Mouse (Mus musculus): ENCODE measurements around the gene Cep135. TPM values are rescaled to one million over a fixed set of nuclear protein-coding genes. Genes with fewer than 3 reads are reported as not detected.

Gene Cep135
- total RNA-seq, 2 experiments from 2014 or later, result 2.6 to 3.3 TPM

DNA sequence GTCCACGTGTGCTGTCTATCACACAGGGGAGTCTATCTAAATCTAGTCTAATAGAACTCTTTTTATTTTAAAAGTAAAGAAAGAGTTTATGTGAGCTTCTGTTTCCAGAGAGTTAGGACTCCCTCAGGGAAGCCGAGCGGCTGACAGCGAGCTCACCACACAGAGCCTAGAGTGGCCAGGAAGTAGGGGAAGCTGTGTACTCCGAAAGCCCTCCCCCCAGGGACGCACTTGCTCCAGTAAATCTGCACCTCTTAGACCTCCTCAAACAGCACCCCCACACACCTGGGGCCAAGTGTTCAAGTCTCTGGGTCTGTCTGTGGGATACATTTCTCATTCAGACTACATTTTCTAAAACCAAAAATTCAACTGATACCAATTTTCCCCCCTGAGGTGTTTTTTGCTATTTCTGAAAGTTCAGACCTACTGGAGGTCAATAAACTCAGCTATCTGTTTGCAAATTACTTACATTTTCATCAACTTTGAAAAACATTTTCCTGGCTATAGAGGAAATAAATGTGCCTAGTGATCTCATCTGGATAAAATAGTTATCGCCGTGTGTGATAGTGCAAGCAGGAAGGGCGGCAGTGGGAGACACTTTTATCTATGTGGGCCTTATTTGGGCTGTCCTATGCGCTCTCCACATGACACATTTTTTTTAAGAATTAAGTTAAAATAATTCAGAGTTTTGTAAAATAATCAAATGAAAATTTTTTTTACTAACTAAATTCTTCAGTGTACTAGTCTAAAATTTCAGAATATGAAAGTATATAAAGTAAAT is 56.8 kb downstream of the Cep135 start:
- DNase-seq, result no peak

DNA sequence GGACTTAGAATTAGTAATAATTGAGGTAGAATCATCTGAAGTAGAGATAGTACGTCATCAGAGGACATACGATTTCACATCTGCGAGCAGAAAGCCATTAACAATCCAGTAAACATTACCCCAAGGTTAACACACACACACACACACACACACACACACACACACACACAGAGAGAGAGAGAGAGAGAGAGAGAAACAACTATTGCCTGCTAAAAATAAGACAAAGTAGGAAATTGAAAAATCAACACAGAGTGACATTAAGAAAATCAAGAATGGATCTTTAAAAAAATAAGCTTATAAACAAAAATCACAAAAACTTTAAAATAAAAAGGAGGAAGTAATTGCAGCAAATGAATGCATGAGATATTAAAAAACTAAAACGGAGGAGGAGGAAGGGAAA is 61.4 kb downstream of the Cep135 start:
- no peak for DNase-seq

DNA sequence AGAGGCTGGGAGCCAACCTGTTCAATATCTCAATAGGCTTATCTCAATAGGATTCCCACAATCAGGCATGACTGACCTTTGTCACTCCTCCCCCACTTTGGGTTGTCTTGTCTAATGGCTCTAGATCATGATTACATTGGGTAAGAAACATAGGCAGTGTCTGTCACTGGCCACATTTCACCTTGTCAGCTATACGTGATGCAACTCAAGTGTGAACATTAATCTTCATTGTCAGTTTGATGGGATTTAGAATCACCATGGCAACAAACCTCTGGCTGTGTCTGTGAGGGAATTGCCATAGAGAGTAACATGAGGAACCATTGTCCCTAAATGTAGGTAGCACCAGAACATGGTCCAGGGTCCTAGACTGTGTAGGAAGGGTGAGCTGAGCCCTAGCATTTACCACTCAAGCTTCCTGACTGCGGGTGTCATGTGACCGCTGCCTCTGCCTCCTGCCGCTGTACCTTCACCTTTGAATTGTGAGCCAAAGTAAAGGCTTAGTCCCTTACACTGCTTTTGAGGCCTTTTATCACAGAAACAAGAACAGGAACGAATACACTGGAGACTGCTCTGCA is 62.7 kb downstream of the Cep135 start:
- no peak for DNase-seq

DNA sequence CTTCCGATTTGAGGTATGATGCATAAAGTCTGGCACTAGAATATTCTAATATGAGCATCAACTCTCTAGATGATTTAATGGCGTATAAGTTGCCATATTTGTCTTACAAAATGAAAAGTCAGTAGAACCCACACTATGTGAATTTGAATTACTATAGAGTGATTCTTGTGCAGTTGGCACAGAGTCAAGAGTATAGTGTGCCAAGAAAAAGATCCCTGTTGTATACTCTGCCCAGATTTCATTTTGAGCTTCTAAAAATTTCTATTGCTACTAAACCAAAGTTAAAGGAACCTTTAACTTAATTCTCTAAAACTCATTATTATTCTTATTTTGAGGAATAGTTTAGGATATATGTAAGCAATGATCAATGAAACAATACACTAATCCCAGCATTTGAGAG is 67.7 kb downstream of the Cep135 start, which contains the start of gene C530008M17Rik:
Gene C530008M17Rik, plus strand, starts transcription at position 301 of the 400 bp plus-strand sequence.
- no peak for DNase-seq

DNA sequence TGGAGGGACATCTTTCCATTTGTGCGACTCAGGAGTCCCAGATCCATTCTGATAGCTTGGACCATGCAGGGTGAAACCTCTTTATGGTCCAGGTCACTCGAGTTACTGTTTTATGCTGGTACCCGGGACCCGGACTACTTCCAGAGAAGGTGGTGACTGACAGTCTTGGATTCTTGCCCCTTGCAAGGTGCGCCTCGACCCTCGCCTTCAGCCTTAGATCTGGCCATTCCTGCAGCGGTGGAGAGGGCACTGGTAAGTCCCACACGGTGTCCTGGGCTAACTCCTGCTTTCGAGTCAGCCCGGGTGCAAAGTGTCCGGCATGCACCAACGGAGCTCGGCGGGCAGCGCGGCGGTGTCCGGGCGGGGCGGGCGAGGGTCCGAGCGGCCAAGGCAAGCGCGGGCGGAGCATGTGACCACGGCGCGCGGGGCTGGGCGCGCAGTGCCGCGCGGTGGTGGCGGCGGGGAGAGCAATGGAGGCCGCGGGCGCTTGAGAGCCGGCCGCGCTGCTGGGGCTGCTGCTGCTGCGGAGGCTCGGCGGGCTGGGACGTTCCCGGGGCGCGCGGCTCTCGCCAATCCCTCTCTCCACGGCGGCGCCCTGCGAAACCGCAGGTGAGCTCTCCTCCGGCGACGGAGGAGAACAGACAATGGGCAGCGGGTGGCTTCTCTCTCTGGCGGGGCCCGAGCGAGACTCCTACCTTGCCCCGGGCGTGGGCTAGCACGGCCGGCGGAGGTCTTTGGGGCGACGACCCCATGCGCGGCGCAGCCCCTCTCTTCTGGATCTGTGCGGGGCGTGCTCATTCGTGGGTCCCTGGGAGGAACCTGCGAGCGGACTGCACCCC is 69.0 kb downstream of the Cep135 start:
- DNase-seq, result peak; percentile 67

DNA sequence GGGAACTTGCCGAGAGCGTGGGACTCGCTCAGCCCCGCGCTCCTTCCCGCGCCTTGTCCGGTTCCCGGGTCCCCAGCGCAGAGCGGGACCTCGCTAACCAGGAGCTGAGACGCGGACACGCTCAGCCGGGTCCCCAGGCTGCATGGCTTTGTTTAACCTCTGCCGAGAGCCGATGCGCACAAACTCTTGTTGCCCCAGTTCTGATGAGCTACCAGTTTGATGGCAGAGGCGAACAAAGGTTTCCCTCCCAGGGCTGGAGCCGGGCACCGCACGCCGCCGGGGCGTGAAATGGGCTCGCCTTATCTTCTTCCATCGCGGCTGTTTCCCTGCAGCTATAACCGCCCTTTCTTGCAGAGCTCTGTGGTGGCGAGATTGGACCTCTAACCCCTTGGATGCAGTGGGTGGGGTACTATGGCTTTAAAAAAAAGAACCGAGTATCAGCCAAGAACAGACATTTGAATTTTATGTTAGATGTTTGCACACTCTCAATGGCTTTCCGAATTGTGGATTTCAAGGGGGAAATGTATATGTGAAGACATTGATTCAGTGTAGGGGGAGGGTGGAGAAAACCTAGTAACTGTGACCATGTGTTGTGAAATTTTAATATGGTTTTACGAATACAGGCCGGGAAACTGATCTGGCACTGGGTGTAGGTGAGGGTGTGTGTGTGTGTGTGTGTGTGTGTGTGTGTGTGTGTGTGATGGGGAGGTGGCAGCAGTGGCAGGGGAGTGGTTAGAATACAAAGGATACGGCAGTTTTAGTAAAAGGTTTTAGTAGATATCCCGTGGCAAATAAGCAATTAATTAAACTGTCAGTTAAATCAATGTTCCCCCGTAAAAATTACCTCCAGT is 69.8 kb downstream of the Cep135 start:
- DNase-seq, result peak; percentile 43

DNA sequence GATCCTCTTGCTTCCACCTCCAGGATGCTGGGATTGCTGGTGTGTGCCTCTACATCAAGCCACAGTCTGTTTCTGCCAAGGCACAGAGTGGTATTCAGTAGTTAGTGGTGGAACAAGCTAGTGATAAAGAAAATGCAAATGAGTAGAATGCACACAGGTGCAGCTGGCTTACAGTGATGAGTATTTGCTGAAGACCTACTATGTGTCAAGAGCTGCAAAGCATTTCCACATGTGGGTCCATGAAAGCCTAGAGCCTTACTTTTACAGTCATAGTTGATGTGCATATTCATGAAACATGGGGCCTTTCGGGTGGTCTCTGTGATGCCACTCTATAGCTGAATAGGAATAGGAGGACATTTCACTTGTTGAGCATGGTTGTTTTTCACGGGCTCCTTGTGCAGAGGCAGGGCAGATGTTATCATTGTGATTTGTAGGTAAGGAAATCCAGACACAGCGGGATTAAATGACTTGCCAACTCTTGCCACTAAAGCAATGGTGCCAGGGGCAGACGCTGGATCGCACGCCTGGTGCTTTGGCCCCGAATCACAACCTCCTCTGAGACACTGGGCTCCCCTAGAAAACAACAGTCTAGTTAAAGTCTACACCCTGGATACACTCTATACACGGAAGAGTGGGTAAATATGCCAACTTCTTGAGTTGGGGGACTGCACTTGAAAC is 71.6 kb downstream of the Cep135 start:
- DNase-seq, result no peak

DNA sequence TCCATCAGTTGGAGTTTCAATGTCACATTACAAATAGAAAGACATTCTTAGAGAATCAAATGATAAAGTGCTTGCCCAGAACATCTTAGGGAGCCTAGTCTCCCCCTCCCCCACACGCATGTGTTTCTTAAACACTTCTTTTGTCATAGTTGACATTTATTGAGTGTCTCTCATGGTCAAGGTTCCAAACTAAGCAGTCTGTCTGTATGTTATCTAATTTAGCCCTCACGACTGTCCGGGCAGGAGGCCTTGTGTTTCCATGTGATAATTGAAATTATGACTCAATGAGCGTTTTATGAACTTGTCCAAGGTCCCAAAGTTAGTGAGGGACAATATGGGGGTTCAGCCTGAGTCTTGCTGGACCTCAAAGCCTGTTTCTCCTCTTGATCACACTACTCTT is 72.8 kb downstream of the Cep135 start:
- DNase-seq, result no peak

DNA sequence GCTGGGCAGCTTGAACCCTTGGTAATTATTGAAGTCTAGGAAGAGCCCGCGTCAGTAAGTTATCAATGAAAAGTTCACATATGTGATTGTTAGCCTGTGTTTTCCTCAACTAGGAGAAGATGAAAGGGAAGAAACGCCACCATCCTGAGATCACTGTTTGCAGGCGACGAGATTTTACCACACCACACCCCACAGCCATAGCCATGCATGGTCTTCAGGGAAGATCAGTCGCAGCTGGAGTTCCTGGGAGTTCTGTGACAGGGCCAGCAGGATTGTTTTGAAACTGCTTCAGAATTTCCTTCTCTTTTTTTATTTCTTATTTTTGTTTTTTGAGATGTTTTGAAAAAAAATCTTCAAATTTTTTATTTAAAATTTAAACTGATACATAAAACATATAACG is 76.4 kb downstream of the Cep135 start:
- no peak for DNase-seq

DNA sequence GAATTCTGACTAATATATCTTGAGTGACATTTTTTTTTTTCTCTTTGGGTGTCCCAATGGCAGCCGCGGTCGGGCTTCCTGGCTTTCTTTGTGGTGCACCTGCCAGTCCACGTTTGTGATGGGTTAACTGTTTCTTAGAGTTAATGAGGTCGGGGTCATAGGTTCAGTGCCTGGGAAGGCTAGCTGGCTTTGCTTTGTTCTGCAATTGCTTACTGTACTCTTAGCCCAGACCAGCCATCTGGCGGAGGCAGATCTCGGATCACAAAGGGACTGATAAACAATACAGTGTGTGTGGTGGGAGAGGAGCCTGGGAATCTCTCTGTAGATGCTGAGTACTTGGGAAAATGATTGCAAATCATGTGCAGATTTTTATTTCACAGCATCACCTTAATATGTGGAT is 76.9 kb downstream of the Cep135 start:
- DNase-seq, result no peak

DNA sequence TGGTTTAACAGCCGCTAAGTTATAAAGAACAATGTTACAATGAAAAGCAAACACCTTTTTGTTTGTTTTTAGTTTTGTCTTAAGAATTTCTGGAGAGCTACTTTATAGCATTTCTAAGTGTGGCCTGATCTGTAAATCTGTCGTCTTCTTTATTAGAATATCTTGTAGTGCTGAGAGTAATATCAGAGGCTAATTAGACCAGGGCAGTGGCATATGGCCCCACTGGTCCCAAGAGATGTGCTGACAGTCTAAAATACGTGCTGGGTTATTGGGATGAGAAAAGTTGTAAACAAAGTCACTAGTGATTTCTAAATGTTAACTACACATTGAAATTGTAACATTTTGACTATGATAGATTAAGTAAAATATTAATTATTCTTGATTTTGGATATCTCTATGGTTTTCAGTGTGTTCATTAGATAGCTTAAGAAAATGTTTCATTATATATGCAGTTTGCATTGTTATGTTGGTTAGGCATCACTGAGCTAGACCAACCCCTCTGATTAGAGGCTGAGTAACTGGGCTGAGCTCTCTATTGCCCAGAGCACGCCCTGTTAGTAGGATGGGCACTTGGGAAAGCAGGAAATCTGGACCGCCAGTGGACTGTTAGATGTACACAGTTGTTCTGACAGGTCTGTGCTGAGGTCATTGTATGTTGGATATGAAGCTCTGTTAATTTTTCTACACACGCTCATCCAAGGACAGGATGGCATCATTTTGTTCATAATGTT is 77.7 kb downstream of the Cep135 start:
- no peak for DNase-seq

DNA sequence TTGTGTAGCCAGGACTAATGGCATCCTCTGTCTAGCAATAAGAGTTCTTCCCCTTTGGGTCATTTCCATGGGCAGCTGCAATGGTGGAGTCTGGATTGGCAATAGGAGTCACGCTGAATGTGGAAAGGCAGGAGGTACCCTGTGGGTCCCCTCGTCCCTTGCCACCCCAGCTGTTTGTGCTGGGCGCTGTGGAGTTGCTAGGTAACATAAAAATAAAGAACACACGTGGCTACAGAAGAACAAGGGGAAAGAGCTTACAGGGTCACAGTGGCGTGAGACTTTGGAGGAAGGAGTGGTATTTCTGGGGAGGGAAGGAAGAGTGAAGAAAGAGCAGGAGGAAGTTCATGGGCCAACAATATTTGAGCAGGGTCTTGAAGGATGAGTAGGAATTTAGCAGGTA is 79.6 kb downstream of the Cep135 start:
- no peak for DNase-seq

DNA sequence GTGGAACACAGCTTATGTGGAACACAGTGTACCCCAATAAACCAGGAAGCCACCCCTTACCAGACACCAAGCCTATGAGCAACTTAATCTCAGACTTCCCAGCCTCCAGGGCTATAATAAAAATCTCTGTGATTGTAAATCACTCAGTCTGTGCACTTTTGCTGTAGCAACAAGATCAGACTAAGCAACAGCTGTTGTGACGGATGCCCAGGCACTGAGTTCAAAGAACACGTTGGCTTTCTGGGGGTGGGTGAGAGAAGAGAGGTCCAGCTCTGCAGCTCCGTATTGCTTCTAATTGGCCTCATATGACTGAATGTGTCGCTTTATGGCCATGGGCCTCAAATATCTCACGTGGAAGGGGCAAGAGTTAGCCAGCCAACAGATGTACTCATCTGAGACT is 80.0 kb downstream of the Cep135 start:
- no peak for DNase-seq

DNA sequence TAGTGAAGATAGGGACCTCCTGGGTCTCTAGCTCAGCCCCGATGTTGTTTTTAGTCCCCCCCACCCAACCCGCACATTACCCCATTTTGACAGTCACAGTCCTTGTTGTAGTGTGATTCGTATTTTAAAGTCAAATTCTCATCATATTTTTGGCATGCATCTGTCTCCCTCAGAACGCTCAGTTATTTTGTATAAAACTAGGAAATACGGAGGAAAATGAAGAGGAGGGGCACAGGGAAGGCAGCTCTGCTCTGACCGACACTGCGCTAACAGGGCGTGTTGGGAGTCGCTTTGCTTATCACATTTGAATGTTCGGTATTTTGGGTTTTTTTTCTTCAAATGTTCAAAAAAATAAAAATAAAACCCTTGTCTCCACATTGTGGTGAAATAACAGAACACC is 81.7 kb downstream of the Cep135 start:
- DNase-seq, result no peak

DNA sequence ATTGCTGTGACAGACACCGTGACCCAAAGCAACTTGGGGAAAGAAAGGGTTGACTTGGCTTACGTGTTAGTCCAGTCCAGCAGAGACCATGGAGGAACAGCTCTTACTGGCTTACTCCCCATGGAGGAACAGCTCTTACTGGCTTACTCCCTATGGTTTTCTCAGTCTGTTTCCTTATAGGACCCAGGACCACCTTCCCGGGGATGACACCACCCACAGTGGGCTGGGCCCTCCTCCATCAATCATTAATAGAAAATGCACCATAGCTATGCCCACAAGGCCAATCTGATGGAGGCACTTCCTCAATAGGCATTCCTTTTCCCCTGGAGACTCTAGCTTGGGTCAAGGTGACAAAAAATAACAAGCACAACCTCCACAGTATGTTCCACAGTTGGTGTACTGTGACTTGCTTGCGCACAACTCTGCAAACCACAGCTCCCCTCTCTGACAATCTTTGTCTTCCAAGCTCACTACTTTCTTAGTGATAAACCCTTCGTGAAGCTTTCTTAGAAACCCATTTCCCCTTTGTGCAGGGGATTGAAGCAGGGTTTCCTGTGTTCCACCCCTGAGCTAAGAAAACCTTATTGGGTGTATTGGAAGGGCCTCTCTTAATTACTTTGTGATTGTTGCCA is 85.6 kb downstream of the Cep135 start:
- no peak for DNase-seq

DNA sequence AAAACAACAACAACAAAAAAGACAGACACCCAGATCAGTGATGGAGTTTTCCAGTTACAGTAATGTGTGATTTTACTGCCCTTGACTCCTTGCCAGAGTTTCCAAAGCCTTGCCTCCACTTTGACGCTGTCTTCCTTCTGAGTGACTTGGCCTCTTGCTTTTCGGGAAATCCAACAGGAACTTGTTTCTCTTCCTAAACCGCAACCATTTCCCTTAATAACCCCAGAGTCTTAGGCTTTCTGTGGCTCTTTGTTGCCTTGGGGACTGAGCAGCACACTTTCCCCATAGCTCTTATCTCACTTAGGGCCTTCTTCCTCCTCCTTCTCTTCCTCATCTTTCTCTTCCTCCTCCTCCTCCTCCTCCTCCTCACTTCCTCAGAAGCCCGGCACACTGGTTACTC is 86.9 kb downstream of the Cep135 start:
- DNase-seq, result no peak

DNA sequence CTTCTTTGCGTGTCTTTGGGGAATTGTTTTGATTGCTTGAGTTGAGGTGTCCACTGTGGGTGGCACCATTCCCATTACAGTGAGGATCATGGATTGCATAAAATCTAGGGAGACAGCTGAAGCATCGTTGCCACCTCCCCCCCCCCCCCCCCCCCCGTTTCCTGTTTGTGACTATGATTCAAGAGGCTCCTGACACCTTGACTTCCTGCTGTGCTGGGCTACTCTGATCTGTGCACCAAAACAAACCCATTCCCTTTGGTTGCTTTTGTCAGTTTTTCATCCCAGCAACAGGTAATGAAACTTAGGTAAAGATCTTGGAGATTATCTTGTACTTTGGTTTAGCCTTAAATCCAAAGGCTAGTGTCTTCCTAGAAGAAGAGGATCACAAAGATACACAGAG is 92.5 kb downstream of the Cep135 start:
- no peak for DNase-seq

DNA sequence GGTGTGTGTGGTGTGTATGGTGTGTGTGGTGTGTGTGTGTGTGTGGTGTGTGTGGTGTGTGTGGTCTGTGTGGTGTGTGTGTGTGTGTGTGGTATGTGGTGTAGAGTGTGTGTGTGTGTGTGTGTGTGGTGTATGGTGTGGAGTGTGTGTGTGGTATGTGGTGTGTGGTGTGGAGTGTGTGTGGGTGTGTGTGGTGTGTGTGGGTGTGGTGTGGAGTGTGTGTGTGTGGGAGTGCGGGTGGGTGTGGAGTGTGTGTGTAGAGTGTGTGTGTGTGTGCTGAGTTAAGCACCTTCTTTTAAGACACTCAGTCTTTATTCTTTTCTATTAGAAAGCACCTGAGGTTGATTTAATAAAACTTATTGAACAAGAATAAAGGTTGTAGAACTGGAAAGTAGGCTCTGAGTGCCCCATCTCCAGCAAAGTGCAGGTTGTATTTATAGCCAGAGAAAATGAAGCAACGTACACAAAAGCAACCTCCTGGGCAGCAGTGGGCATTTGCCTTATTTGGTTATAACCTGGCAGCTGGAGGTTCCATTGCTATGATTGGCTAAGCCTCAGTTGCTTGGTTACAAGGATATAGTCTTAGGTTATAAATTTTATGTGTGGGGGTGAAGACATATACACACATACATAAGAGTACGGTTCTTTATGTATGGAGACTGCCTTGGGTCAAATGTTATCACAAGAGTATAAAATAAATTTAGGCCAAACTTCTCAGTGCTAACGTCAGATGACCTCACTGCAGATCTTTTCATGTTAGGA is 93.6 kb downstream of the Cep135 start:
- DNase-seq, result no peak

DNA sequence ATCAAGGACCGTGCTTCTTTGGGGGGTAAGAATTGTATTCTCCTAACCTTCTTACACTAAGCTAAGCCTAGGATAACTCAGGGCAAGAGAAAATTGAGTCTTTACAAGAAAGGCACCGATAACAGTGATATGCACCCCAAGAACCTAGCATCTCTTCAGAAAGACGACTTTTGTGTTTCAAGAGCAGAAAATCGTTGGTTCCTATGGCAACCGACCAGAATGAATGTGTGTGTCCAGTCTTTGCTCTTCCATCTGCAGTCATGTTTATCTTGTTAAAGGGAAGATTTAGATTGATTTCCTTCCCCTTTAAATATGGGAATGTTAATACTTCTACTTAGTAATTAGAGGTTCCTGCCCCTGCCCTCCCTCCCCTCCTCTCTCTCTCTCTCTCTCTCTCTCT is 95.0 kb downstream of the Cep135 start:
- DNase-seq, result no peak
